Mouse (Mus musculus) kidney, adult 2 months (tissue): ENCODE data around the gene Ankrd27.

ENCODE experiments used
- CTCF ChIP-seq: fragments of 200-500 bp; conservative IDR thresholded peaks from 2 replicates; pipeline ENCODE4 v1.5.1; 2011; ENCODE audit warnings: low read depth, mild to moderate bottlenecking, control low read depth, low read length, moderate library complexity, mixed read lengths; ENCODE audit not compliant: insufficient read depth, insufficient read length
- POLR2A ChIP-seq: fragments of 200-500 bp; IDR thresholded peaks from one replicate; pipeline ENCODE4 v1.6.1; 2011; ENCODE audit warnings: low read depth, low read length, control low read depth

DNA sequence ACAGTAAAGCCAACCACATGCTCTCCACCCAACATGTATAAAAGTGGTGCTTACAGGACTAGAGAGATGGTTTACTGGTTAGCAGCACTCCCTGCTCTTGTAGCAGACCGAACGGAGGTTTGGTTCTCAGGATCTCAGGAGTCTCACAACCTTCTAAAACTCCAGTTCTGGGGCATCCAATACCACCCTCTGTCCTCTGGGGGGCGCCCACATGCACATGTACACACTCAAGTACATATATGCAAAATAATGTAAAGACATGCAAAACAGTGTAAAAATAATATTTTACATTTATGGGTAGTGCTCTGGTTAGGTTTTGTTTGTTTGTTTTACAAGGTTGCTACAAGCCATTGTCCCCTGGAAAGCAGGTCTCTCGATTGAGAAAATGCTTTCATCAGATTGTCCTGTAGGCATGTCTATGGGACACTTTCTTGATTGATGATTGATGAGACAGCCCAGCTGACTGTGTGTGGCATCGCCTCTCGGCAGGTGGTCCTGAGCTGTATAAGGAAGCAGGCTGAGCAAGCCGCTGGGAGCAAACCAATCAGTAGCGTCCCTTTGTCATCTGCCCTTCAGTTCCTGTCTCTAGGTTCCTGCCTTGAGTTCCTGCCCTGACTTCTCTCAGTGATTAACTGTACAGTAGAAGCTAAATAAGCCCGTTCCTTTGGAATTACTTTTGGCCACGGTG lies 65.7 kb downstream of the Ankrd27 start:
- no peak for TF ChIP-seq CTCF
- no peak for TF ChIP-seq POLR2A
